Mouse (Mus musculus): ENCODE results near the gene Vmn2r36.
"Not testable (repeated sequence)": the region's sequence is repeated elsewhere in the genome, so short reads cannot be mapped to it uniquely, and the experiment has no call there.

Gene Vmn2r36

GRCm38 (mm10) chr7:7902395-7902794 is at the start of gene Vmn2r36:
TSS of gene Vmn2r36 (minus strand) at chr7:7902495.
- not testable (repeated sequence) for DNase-seq

All from liver (tissue).